Mouse (Mus musculus) thymus, adult 2 months (tissue): ENCODE results near the gene Miga2.

Source experiments
- CTCF ChIP-seq: fragments of 200-500 bp; IDR thresholded peaks from 2 replicates; pipeline ENCODE4 v1.5.1; 2012; ENCODE audit warnings: mild to moderate bottlenecking, control low read depth, low read length, moderate library complexity, borderline replicate concordance; ENCODE audit not compliant: control insufficient read depth, poor library complexity, insufficient read depth; ENCODE audit errors: extremely low read depth
- POLR2A ChIP-seq: fragments of 200-500 bp; IDR thresholded peaks from 2 replicates; pipeline ENCODE4 v1.6.1; 2012; ENCODE audit warnings: mild to moderate bottlenecking, low read length, control low read depth, moderate library complexity; ENCODE audit not compliant: control insufficient read depth, poor library complexity, insufficient read depth; ENCODE audit errors: extremely low read depth

DNA sequence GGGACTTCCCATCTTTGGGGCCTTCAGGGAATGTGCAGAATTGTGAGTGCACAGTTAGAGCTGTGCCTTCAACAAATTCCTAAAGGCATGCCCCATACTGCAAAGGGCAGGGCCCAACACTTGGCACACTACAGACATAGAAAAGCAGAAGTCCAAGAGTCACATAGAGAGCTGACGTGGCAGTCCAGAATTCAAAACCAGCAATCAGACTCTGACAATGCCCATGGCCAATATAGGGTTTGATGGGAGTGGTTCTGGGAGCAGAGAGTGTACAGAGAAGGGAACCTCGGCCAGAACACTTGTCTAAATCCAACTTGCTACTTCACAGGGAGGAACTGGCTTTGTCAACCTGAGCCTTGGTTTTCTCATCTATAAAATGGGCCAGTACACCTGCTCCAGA is 43.2 kb downstream of the Miga2 start:
- no peak for TF ChIP-seq CTCF
- no peak for TF ChIP-seq POLR2A
